Mouse (Mus musculus) forebrain, embryonic 11.5 days (tissue): ENCODE measurements at regions not wholly inside any gene's neighbourhood (a gene's known extent, or its start where the extent isn't known, plus 50 kb on each side); places are given as distances from the start of the nearest gene placed in this dataset.
A peak's percentile ranks its signal among the peaks of the same experiment; 100 is the strongest.

Experiments used
- ATAC-seq: fragments of 200-750 bp; cut with Nextera tagmentation; replicated peaks from 2 replicates; pipeline ENCODE4 v1.8.0; 2017; ENCODE audit warnings: moderate TSS enrichment; ENCODE audit not compliant: low FRiP score
- DNase-seq: peaks from one replicate; pipeline ENCODE4 v3.0.0-alpha.2; 2017; ENCODE audit warnings: low spot score
- H3K27ac ChIP-seq: fragments of 300-500 bp; sonication (generic); 2 replicates; pipeline ENCODE4 v1.5.1; 2014; ENCODE audit warnings: low read depth, low read length
- H3K27me3 ChIP-seq: fragments of 300-500 bp; sonication (generic); 2 replicates; pipeline ENCODE4 v1.6.1; 2014; ENCODE audit warnings: mild to moderate bottlenecking, low read length, mixed read lengths; ENCODE audit not compliant: control insufficient read depth, insufficient read depth
- H3K36me3 ChIP-seq: fragments of 300-500 bp; sonication (generic); 2 replicates; pipeline ENCODE4 v1.6.1; 2014; ENCODE audit warnings: mild to moderate bottlenecking, low read length, moderate library complexity, mixed read lengths; ENCODE audit not compliant: control insufficient read depth, insufficient read depth
- H3K4me1 ChIP-seq: fragments of 300-500 bp; sonication (generic); replicated peaks from 2 replicates; pipeline ENCODE4 v1.6.1; 2014; ENCODE audit warnings: low read length, mixed read lengths; ENCODE audit not compliant: control insufficient read depth, insufficient read depth
- H3K4me2 ChIP-seq: fragments of 300-500 bp; sonication (generic); 2 replicates; pipeline ENCODE4 v1.6.1; 2014; ENCODE audit warnings: low read depth, mild to moderate bottlenecking, low read length, moderate library complexity, mixed read lengths; ENCODE audit not compliant: severe bottlenecking
- H3K4me3 ChIP-seq: fragments of 300-500 bp; sonication (generic); 2 replicates; pipeline ENCODE4 v1.5.1; 2014; ENCODE audit warnings: low read depth, low read length
- H3K9ac ChIP-seq: fragments of 300-500 bp; sonication (generic); 2 replicates; pipeline ENCODE4 v1.6.1; 2014; ENCODE audit warnings: low read length
- H3K9me3 ChIP-seq: fragments of 300-500 bp; sonication (generic); 2 replicates; pipeline ENCODE4 v1.6.1; 2016; ENCODE audit warnings: low read length, mixed read lengths; ENCODE audit not compliant: control insufficient read depth
- WGBS: fragments of 180-500 bp; shearing (Covaris S2); extraction: QIAGEN DNeasy Blood & Tissue Kit; methylation state at CpG from one replicate; pipeline ENCODE4 v1.1.7; 2014; 5-methylcytosine and 5-hydroxymethylcytosine counted together

DNA sequence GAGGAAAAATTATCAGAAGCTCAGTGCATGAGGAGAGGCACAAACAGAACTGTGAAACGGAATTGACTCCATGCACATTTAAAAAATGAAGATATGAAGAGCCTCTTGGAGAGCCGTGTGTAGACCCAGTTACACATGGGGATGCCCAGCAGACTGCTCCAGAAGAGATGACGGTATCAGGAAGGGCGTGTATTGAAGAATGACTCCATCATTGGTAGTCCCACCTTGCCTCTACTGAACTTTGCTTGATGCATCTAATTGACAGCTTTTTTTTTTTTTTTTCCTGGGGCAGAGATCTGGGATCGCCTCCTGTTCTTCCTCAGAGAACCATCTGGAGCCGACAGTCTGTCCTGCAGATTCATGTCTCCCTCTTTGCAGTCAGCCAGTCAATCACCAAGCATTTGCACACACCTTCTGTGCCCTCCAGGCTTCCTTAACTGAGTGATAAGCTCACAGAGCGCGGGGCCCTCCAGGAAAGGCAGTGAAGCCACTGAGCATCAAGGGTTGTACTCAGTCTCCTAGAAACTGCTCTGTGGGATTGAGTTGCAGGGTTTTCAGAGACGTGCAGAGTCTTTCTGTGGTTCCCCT, 57.6 kb upstream of the D1Pas1 start:
- H3K27me3 ChIP-seq: no peaks in the 10 kb centered on the region
- H3K9me3 ChIP-seq: no peaks in the 10 kb centered on the region
- ATAC-seq (no peak), DNase-seq (no peak)
- H3K36me3 ChIP-seq: no peaks in the 10 kb centered on the region
- 85% methylated on average over 9 of the region's 9 CpGs for WGBS
- no peak overlapping the region for H3K4me2 ChIP-seq
- H3K4me1 ChIP-seq: no peaks in the 10 kb centered on the region
- H3K9ac ChIP-seq: no peak overlapping the region
- no peak overlapping the region for H3K27ac ChIP-seq
- no peak overlapping the region for H3K4me3 ChIP-seq

DNA sequence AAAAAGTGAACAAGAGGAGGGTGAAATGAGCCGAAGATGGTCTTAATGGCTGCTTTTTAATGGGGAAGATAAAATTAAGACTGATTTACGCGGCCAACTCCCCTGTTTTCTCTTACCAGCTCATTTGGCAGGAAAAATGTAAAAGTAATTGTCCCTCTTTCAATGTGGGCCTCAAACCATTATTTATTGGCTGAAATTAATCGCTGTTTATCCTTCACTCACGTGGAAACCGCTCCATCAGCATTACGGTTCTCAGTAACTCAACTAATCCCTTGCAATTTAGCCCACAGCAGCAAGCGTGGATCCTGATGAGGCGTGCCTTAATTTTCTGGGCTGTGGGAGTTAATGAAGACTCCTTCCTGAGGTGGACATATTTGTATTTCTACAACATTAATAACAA, 58.1 kb upstream of the D1Pas1 start:
- WGBS: 49% methylated on average over 9 of the region's 9 CpGs
- H3K36me3 ChIP-seq: no peaks in the 10 kb centered on the region
- H3K9ac ChIP-seq: no peak overlapping the region
- no peak overlapping the region for H3K27ac ChIP-seq
- H3K4me1 ChIP-seq: no peaks in the 10 kb centered on the region
- H3K4me2 ChIP-seq: no peak overlapping the region
- H3K4me3 ChIP-seq: no peak overlapping the region
- H3K9me3 ChIP-seq: no peaks in the 10 kb centered on the region
- DNase-seq (no peak), ATAC-seq (0 out of 2 replicates have a peak, but pooled peaks have one; percentile 21)
- H3K27me3 ChIP-seq: no peaks in the 10 kb centered on the region

DNA sequence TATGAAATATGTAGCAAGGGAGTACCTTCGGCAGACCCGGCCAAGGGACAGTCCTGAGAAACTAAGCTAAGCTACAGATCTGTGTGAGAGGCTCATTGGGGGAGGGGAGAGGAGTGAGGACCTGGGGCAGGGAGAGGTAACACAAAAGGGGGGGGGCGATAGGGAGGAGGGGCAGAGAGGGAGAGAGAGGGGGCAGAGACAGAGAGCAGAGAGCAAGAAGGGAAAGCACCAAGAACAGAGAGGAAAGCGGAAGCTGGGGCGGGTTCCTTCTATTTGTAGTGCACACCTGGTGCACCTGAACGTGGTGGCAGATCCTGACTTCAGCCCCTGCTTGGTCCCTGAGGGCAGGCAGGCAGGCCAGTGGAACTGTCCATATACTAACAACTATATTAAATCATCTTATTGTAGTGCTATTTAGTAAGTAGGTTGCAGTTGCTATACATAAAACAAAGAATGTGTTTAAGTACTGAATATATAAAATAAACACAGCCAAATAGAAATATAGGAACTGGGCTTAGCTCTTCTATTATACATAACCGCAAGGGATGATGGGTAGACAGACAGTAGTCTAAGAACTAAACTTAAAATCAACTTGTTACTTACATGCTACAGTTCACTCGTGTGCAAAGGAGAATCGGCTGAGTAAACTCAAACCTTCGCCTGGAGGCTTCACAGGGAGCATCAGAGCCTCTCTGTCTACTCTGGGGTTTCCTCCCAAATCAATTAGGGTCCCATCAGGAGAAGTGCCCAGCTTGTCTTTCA, 59.6 kb upstream of the D1Pas1 start:
- Histone ChIP-seq H3K27me3 (no peaks in the 10 kb centered on the region), H3K9ac (no peak overlapping the region), H3K4me3 (no peak overlapping the region), H3K9me3 (no peaks in the 10 kb centered on the region), H3K27ac (no peak overlapping the region), H3K36me3 (no peaks in the 10 kb centered on the region), H3K4me1 (no peaks in the 10 kb centered on the region), H3K4me2 (no peak overlapping the region)
- WGBS: 85% methylated on average over 9 of the region's 10 CpGs
- ATAC-seq (no peak), DNase-seq (no peak)

DNA sequence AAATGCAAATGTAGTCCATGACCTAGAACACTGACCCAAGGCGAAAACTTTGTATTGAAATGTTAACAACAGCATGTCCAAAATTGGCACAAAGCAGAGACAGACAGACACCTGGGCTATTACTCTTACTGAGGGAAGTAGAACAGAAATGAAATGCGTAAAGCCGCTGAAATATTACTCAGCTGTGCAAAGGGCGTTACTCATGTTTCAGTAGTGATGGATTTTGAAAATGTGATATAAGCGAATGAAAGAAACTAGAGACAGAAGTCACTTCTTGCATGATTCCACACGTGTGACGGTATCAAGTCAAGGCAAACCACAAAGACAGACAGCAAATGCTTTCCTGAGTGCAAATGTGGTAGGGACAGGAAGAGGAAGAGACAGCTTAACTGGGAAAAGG, 61.3 kb upstream of the D1Pas1 start:
- Histone ChIP-seq H3K27me3 (no peaks in the 10 kb centered on the region), H3K4me1 (no peaks in the 10 kb centered on the region), H3K9ac (no peak overlapping the region), H3K27ac (no peak overlapping the region), H3K36me3 (no peaks in the 10 kb centered on the region), H3K4me3 (no peak overlapping the region), H3K9me3 (no peaks in the 10 kb centered on the region), H3K4me2 (no peak overlapping the region)
- DNase-seq: no peak
- ATAC-seq: no peak
- 93% methylated on average over 7 of the region's 7 CpGs for WGBS

DNA sequence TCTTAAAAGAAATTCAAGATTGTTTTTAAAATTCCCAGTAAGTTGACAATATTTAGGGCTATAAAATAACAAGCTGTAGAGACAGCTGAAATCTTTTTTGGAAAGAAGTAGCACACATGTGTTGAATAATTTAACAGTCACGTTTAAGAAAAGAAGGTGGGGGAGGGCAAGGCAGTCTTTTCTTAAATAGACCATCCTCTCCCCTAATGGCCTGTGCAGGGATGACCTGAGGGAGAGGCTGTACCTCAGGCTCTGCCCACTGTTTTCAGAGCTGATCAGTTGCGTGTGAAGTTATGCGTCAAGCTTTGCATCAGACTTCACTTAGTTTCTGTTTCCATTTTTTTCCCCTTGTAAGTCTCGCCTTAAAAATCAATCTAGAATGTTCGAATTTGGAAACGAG, 65.7 kb upstream of the D1Pas1 start:
- no peaks in the 10 kb centered on the region for H3K9me3 ChIP-seq
- no peak overlapping the region for H3K4me2 ChIP-seq
- no peaks in the 10 kb centered on the region for H3K27me3 ChIP-seq
- DNase-seq: no peak
- H3K4me1 ChIP-seq: no peaks in the 10 kb centered on the region
- no peak overlapping the region for H3K4me3 ChIP-seq
- no peaks in the 10 kb centered on the region for H3K36me3 ChIP-seq
- no peak overlapping the region for H3K9ac ChIP-seq
- no peak for ATAC-seq
- no peak overlapping the region for H3K27ac ChIP-seq
- WGBS: 80% methylated on average over 6 of the region's 6 CpGs

DNA sequence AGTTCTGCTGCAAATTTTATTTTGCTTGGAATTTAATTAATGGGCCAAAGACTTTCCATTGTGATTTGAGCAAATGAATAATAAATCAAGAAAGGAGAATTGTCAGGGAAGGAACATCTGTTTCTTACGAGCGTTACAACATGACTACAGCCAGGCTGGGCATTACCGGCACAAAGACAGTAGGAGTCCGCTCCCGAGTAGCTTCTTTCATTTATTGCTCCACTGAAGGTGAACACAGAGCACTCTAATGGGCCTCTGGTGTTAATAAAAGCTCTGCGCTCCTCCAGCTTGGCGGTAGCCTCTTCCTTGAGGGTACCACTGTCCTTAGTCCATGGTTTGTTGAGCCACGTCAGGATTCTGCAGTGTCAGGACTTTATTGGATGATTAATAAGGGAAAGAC, 69.0 kb upstream of the D1Pas1 start:
- ATAC-seq (no peak), DNase-seq (no peak)
- H3K27ac ChIP-seq: no peak overlapping the region
- no peak overlapping the region for H3K4me2 ChIP-seq
- no peaks in the 10 kb centered on the region for H3K4me1 ChIP-seq
- H3K27me3 ChIP-seq: no peaks in the 10 kb centered on the region
- no peaks in the 10 kb centered on the region for H3K36me3 ChIP-seq
- H3K9me3 ChIP-seq: no peaks in the 10 kb centered on the region
- 77% methylated on average over 8 of the region's 8 CpGs for WGBS
- no peak overlapping the region for H3K9ac ChIP-seq
- H3K4me3 ChIP-seq: no peak overlapping the region

DNA sequence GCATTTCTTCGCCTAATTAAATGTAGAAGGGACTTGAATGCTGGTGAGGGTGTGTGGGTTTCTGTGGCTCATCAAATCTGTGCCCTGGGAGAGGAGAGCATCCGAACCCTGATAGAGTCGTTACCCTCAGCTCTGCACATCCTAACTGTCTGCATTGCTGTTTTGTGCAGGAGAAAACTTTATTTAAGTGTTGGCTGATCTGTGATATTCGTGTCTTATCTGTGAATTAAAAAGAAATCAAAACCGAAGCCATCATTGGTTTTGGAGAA, 77.7 kb upstream of the D1Pas1 start:
- no peaks in the 10 kb centered on the region for H3K4me1 ChIP-seq
- H3K36me3 ChIP-seq: no peaks in the 10 kb centered on the region
- DNase-seq (no peak), ATAC-seq (peak; percentile 31; the same call in 1 of the 2 replicates)
- H3K4me3 ChIP-seq: no peak overlapping the region
- H3K4me2 ChIP-seq: no peak overlapping the region
- no peak overlapping the region for H3K27ac ChIP-seq
- H3K9ac ChIP-seq: no peak overlapping the region
- H3K9me3 ChIP-seq: no peaks in the 10 kb centered on the region
- 48% methylated on average over 5 of the region's 5 CpGs for WGBS
- H3K27me3 ChIP-seq: no peaks in the 10 kb centered on the region

DNA sequence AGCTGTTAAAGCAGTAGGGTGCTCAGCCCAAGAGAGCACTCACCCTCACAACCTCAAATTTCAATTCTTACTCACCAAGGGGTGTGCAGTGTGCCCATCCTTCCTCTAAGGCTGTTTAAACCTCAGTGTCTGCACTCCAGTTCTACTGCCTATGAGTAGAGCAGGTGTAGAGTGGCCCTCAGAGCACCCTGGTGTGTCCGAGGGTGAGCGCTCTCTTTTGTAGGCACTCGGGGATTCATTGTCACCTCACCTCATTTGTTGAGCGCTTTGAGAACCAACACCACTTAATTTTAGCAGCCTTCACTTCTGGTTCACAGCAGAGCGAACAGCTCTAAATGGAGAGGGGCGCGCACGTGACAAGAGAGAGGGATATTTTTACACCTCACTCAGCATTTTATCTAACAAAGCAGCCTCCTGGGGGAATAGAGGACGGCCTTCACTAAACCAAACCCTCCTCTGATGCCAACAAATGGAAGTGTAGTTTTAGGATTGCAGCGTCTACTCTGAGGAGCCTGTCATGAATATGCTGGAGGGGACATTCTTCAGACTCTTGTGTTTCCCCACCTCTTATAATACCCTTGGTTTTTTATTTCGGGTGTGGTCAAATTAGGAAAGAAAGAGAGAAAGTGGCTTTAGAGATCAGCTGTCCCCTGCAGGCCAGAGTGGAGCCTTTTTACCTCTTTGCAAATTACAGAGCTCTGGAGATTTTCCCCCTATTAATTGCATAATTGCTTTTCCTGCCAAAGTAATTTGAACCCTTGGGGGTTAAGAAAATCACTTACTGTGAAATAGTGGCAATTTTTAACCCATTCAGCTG, 78.2 kb upstream of the D1Pas1 start:
- no peaks in the 10 kb centered on the region for H3K36me3 ChIP-seq
- H3K27ac ChIP-seq: no peak overlapping the region; the same call in 1 of the 2 replicates
- H3K9ac ChIP-seq: no peak overlapping the region
- H3K4me2 ChIP-seq: no peak overlapping the region
- H3K27me3 ChIP-seq: no peaks in the 10 kb centered on the region
- 33% methylated on average over 11 of the region's 11 CpGs for WGBS
- H3K4me3 ChIP-seq: no peak overlapping the region
- no peaks in the 10 kb centered on the region for H3K4me1 ChIP-seq
- DNase-seq (no peak), ATAC-seq (peak; percentile 69)
- no peaks in the 10 kb centered on the region for H3K9me3 ChIP-seq
